Mouse (Mus musculus) embryonic facial prominence, embryonic 10.5 days (tissue): ENCODE data around the gene Mypop. TPM values are rescaled to one million over a fixed set of nuclear protein-coding genes. Genes with fewer than 3 reads are reported as not detected.

Experiments used
- DNase-seq: peaks from one replicate; pipeline ENCODE4 v3.0.0-alpha.2; 2017; ENCODE audit warnings: low spot score
- H3K27ac ChIP-seq: fragments of 300-500 bp; sonication (generic); replicated peaks from 2 replicates; pipeline ENCODE4 v1.5.1; 2016; ENCODE audit warnings: mild to moderate bottlenecking
- H3K27me3 ChIP-seq: fragments of 300-500 bp; sonication (generic); replicated peaks from 2 replicates; pipeline ENCODE4 v1.6.1; 2016; ENCODE audit warnings: low read depth, mild to moderate bottlenecking; ENCODE audit not compliant: poor library complexity, severe bottlenecking
- H3K36me3 ChIP-seq: fragments of 300-500 bp; sonication (generic); replicated peaks from 2 replicates; pipeline ENCODE4 v1.6.1; 2016; ENCODE audit warnings: mild to moderate bottlenecking, moderate library complexity
- H3K4me1 ChIP-seq: fragments of 300-500 bp; sonication (generic); 2 replicates; pipeline ENCODE4 v1.6.1; 2016
- H3K4me3 ChIP-seq: fragments of 300-500 bp; sonication (generic); 2 replicates; pipeline ENCODE4 v1.5.1; 2016; ENCODE audit warnings: mild to moderate bottlenecking, moderate library complexity
- H3K9me3 ChIP-seq: fragments of 300-500 bp; sonication (generic); 2 replicates; pipeline ENCODE4 v1.6.1; 2016; ENCODE audit warnings: mild to moderate bottlenecking
- WGBS: fragments of 180-500 bp; shearing (Covaris S2); methylation state at CpG from one replicate; pipeline ENCODE4 v1.1.7; 2016; 5-methylcytosine and 5-hydroxymethylcytosine counted together
- polyA plus RNA-seq: library from polyadenylated mRNA; unstranded; fragments of >200 nt; fragmentation: Nextera tagmentation; extraction: Ambion mirVana; gene quantifications from 2 replicates; pipeline ENCODE4 v1.2.1, GENCODE M21; 2016

The Mypop gene
- polyA plus RNA-seq, 1 experiment from 2014 or later, result 4.1 TPM

GRCm38 (mm10) chr7:19007026-19007977, 16.3 kb downstream of the Mypop start:
- WGBS, result 82% methylated on average over 13 of the region's 13 CpGs
- Histone ChIP-seq H3K4me3 (peak overlapping the region; percentile 72; the same call in 1 of the 2 replicates), H3K4me1 (peaks cover 49% of the 10 kb centered on the region), H3K9me3 (no peaks in the 10 kb centered on the region), H3K27ac (no peak overlapping the region), H3K27me3 (no peaks in the 10 kb centered on the region), H3K36me3 (peaks cover 33% of the 10 kb centered on the region)
- DNase-seq, result no peak

GRCm38 (mm10) chr7:19010581-19010980, 19.5 kb downstream of the Mypop start:
- no peak overlapping the region for H3K4me3 ChIP-seq
- H3K27ac ChIP-seq, result no peak overlapping the region
- 86% methylated on average over 7 of the region's 7 CpGs for WGBS
- no peaks in the 10 kb centered on the region for H3K9me3 ChIP-seq
- no peak for DNase-seq
- peaks cover 43% of the 10 kb centered on the region for H3K4me1 ChIP-seq
- no peaks in the 10 kb centered on the region for H3K27me3 ChIP-seq
- H3K36me3 ChIP-seq, result peaks cover 23% of the 10 kb centered on the region

- H3K4me3 ChIP-seq, result peak overlapping the region; percentile 53
- DNase-seq, result peak; percentile 53
- no peaks in the 10 kb centered on the region for H3K27me3 ChIP-seq
- no peaks in the 10 kb centered on the region for H3K9me3 ChIP-seq
- peak overlapping the region; percentile 85 for H3K27ac ChIP-seq
- WGBS, result 1% methylated on average over 31 of the region's 31 CpGs
- peaks cover 29% of the 10 kb centered on the region for H3K4me1 ChIP-seq
- H3K36me3 ChIP-seq, result peaks cover 9% of the 10 kb centered on the region
Observed at GRCm38 (mm10) chr7:19012025-19012621, 21.1 kb downstream of the Mypop start.

- H3K27ac ChIP-seq, result no peak overlapping the region
- no peak overlapping the region for H3K4me3 ChIP-seq
- DNase-seq, result no peak
- peaks cover 23% of the 10 kb centered on the region for H3K4me1 ChIP-seq
- no peaks in the 10 kb centered on the region for H3K27me3 ChIP-seq
- peaks cover 2% of the 10 kb centered on the region; the same call in 1 of the 2 replicates for H3K36me3 ChIP-seq
- H3K9me3 ChIP-seq, result no peaks in the 10 kb centered on the region
- 33% methylated on average over 2 of the region's 2 CpGs for WGBS
Observed at GRCm38 (mm10) chr7:19012882-19013281, 21.8 kb downstream of the Mypop start.

- Histone ChIP-seq H3K4me3 (no peak overlapping the region), H3K27ac (no peak overlapping the region), H3K36me3 (no peaks in the 10 kb centered on the region), H3K4me1 (peaks cover 23% of the 10 kb centered on the region), H3K9me3 (no peaks in the 10 kb centered on the region), H3K27me3 (no peaks in the 10 kb centered on the region)
- no peak for DNase-seq
- WGBS, result 65% methylated on average over 15 of the region's 15 CpGs
Observed at GRCm38 (mm10) chr7:19014452-19014851, 23.4 kb downstream of the Mypop start.

GRCm38 (mm10) chr7:19016042-19016441, 25.0 kb downstream of the Mypop start:
- H3K4me3 ChIP-seq, result no peak overlapping the region
- H3K4me1 ChIP-seq, result peaks cover 23% of the 10 kb centered on the region
- DNase-seq, result no peak
- H3K27ac ChIP-seq, result no peak overlapping the region
- no peaks in the 10 kb centered on the region for H3K9me3 ChIP-seq
- peaks cover 13% of the 10 kb centered on the region for H3K27me3 ChIP-seq
- no peaks in the 10 kb centered on the region for H3K36me3 ChIP-seq
- 91% methylated on average over 4 of the region's 4 CpGs for WGBS

GRCm38 (mm10) chr7:19017909-19018308, 26.9 kb downstream of the Mypop start:
- 90% methylated on average over 7 of the region's 7 CpGs for WGBS
- DNase-seq, result no peak

GRCm38 (mm10) chr7:19021048-19021447, 30.0 kb downstream of the Mypop start:
- no peak overlapping the region for H3K27ac ChIP-seq
- 20% methylated on average over 8 of the region's 8 CpGs for WGBS
- H3K4me3 ChIP-seq, result no peak overlapping the region
- H3K4me1 ChIP-seq, result peaks cover 25% of the 10 kb centered on the region
- peaks cover 41% of the 10 kb centered on the region for H3K27me3 ChIP-seq
- no peaks in the 10 kb centered on the region for H3K36me3 ChIP-seq
- DNase-seq, result no peak
- H3K9me3 ChIP-seq, result no peaks in the 10 kb centered on the region

More at GRCm38 (mm10) chr7:19017909-19018308, 26.9 kb downstream of the Mypop start:
- Histone ChIP-seq H3K4me1 (peaks cover 8% of the 10 kb centered on the region), H3K9me3 (no peaks in the 10 kb centered on the region), H3K36me3 (no peaks in the 10 kb centered on the region), H3K27me3 (peaks cover 31% of the 10 kb centered on the region), H3K27ac (no peak overlapping the region), H3K4me3 (no peak overlapping the region)

- no peaks in the 10 kb centered on the region for H3K36me3 ChIP-seq
- no peak overlapping the region for H3K4me3 ChIP-seq
- no peaks in the 10 kb centered on the region for H3K9me3 ChIP-seq
- peaks cover 41% of the 10 kb centered on the region for H3K27me3 ChIP-seq
- H3K4me1 ChIP-seq, result peaks cover 30% of the 10 kb centered on the region
- WGBS, result 64% methylated on average over 18 of the region's 18 CpGs
- no peak overlapping the region for H3K27ac ChIP-seq
- no peak for DNase-seq
Observed at GRCm38 (mm10) chr7:19022189-19022958, 31.3 kb downstream of the Mypop start.

- H3K27me3 ChIP-seq, result peaks cover 41% of the 10 kb centered on the region
- peak within 1 kb of the TSS; percentile 97 for H3K4me3 ChIP-seq
- DNase-seq, result no peak
- peaks cover under 1% of the 10 kb centered on the region for H3K36me3 ChIP-seq
- H3K9me3 ChIP-seq, result no peaks in the 10 kb centered on the region
- H3K4me1 ChIP-seq, result peaks cover 37% of the 10 kb centered on the region
- peak within 1 kb of the TSS; percentile 92 for H3K27ac ChIP-seq
- WGBS, result 4% methylated on average over 30 of the region's 30 CpGs
Observed at GRCm38 (mm10) chr7:19023357-19023814, 32.3 kb downstream of the Mypop start, which contains the start of gene Foxa3. Gene Foxa3 (minus strand): TSS chr7:19023538.

- H3K27me3 ChIP-seq, result peaks cover 41% of the 10 kb centered on the region
- H3K4me1 ChIP-seq, result peaks cover 37% of the 10 kb centered on the region
- under 1% methylated on average over 50 of the region's 50 CpGs for WGBS
- peak within 1 kb of the TSS; percentile 92 for H3K27ac ChIP-seq
- peaks cover 8% of the 10 kb centered on the region for H3K36me3 ChIP-seq
- H3K4me3 ChIP-seq, result peak within 1 kb of the TSS; percentile 97
- peak; percentile 97 for DNase-seq
- H3K9me3 ChIP-seq, result no peaks in the 10 kb centered on the region
Observed at GRCm38 (mm10) chr7:19024096-19024506, 33.1 kb downstream of the Mypop start, which contains the start of gene Sympk. Gene Sympk (plus strand): TSS chr7:19024377.
